Comparison of ENCODE assay signal across 29 mouse cellular contexts in genomic region chr6:48573981-48574380, GRCm38 (mm10). TPM values are rescaled to one million over a fixed set of nuclear protein-coding genes. Genes with fewer than 3 reads are reported as not detected.
A peak's percentile ranks its signal among the peaks of the same experiment; 100 is the strongest.
DNase-seq lines count a peak whose midpoint lies in the region; ATAC-seq lines count a peak whose summit lies in the region.
"Had no signal": no experiment of that assay in that cellular context is flagged by ENCODE, and none has a peak within 500 bp of the region (broad histone marks: within the 10 kb centered on the region; RNA-seq: fewer than 3 reads in every experiment).

No protein-coding gene starts in this region.

- H3K36me3 ChIP-seq in heart, embryonic 12.5 days, result no peaks in the 10 kb centered on the region
- H3K36me3 ChIP-seq in kidney, embryonic 16.5 days (ENCODE audit: insufficient read depth, low read length), result no peaks in the 10 kb centered on the region
- peaks cover 14% of the 10 kb centered on the region for H3K36me3 ChIP-seq in limb, embryonic 10.5 days
- no peaks in the 10 kb centered on the region for H3K36me3 ChIP-seq in stomach, embryonic 16.5 days (ENCODE audit: control insufficient read depth, insufficient read depth, low read length)
- H3K36me3 ChIP-seq: forebrain, embryonic 12.5 days; liver, embryonic 13.5 days had no signal

- no peak overlapping the region for H3K9ac ChIP-seq in heart, embryonic 12.5 days
- H3K9ac ChIP-seq in kidney, embryonic 16.5 days (replicated peaks; ENCODE audit: low read length), result no peak overlapping the region
- no peak overlapping the region for H3K9ac ChIP-seq in stomach, embryonic 16.5 days (ENCODE audit: low read length)
- H3K9ac ChIP-seq: forebrain, embryonic 12.5 days; limb, embryonic 12.5 days; liver, embryonic 13.5 days; lung, embryonic 14.5 days had no signal

- WGBS in heart, embryonic 12.5 days, result 55% methylated on average over 3 of the region's 3 CpGs
- WGBS in kidney, embryonic 16.5 days, result 65% methylated on average over 3 of the region's 3 CpGs
- WGBS in limb, embryonic 10.5 days, result 55% methylated on average over 3 of the region's 3 CpGs
- WGBS in stomach, embryonic 16.5 days, result 64% methylated on average over 3 of the region's 3 CpGs

- no peak overlapping the region for H3K4me2 ChIP-seq in heart, embryonic 12.5 days
- no peak overlapping the region for H3K4me2 ChIP-seq in kidney, embryonic 16.5 days (replicated peaks; ENCODE audit: low read depth, low read length)
- H3K4me2 ChIP-seq in stomach, embryonic 16.5 days (ENCODE audit: low read depth, low read length), result no peak overlapping the region
- H3K4me2 ChIP-seq: forebrain, embryonic 12.5 days; limb, embryonic 12.5 days; liver, embryonic 13.5 days; lung, embryonic 14.5 days had no signal

- peaks cover 46% of the 10 kb centered on the region for H3K4me1 ChIP-seq in heart, embryonic 12.5 days (replicated peaks)
- peaks cover 36% of the 10 kb centered on the region for H3K4me1 ChIP-seq in kidney, embryonic 16.5 days (ENCODE audit: insufficient read depth, low read length)
- H3K4me1 ChIP-seq in limb, embryonic 10.5 days, result peaks cover 22% of the 10 kb centered on the region
- peaks cover 26% of the 10 kb centered on the region for H3K4me1 ChIP-seq in stomach, embryonic 16.5 days (ENCODE audit: control insufficient read depth, insufficient read depth, low read length)
- H3K4me1 ChIP-seq: forebrain, embryonic 12.5 days had no signal

- no peaks in the 10 kb centered on the region for H3K9me3 ChIP-seq in heart, embryonic 12.5 days (replicated peaks)
- no peaks in the 10 kb centered on the region for H3K9me3 ChIP-seq in kidney, embryonic 16.5 days (ENCODE audit: low read length)
- no peaks in the 10 kb centered on the region for H3K9me3 ChIP-seq in limb, embryonic 10.5 days (replicated peaks)
- no peaks in the 10 kb centered on the region for H3K9me3 ChIP-seq in stomach, embryonic 16.5 days (replicated peaks; ENCODE audit: control insufficient read depth, low read length)
- H3K9me3 ChIP-seq: forebrain, embryonic 12.5 days; limb, embryonic 12.5 days; liver, embryonic 13.5 days had no signal

- H3K27me3 ChIP-seq in heart, embryonic 12.5 days (replicated peaks), result no peaks in the 10 kb centered on the region
- H3K27me3 ChIP-seq in kidney, embryonic 16.5 days (ENCODE audit: insufficient read depth, low read length), result no peaks in the 10 kb centered on the region
- H3K27me3 ChIP-seq in limb, embryonic 10.5 days (ENCODE audit: low read depth, poor library complexity, severe bottlenecking), result no peaks in the 10 kb centered on the region
- H3K27me3 ChIP-seq in stomach, embryonic 16.5 days (ENCODE audit: control insufficient read depth, insufficient read depth, low read length), result no peaks in the 10 kb centered on the region
- H3K27me3 ChIP-seq: forebrain, embryonic 12.5 days; limb, embryonic 12.5 days; liver, embryonic 13.5 days had no signal

- DNase-seq in heart, adult 8-10 months (ENCODE audit: low spot score), result no peak
- DNase-seq in kidney, postnatal 36 days, result no peak
- no peak for DNase-seq in limb, embryonic 10.5 days (ENCODE audit: low spot score)
- no peak for DNase-seq in urinary bladder, postnatal 36 days (ENCODE audit: low spot score in 2 of 2)
- DNase-seq: cerebellum, adult 11-12 months; cerebellum, postnatal 14 days; liver, embryonic 13.5 days; midbrain, embryonic 14.5 days; thymus, postnatal 14 days had no signal

- no peak for ATAC-seq in heart, embryonic 12.5 days (ENCODE audit: insufficient number of reproducible peaks, low FRiP score)
- ATAC-seq in kidney, embryonic 16.5 days (ENCODE audit: low FRiP score, low TSS enrichment), result no peak
- no peak for ATAC-seq in stomach, embryonic 16.5 days (ENCODE audit: insufficient read depth, low FRiP score)
- ATAC-seq: hindbrain, postnatal 0 days had no signal

- peak overlapping the region; percentile 14; the same call in 1 of the 2 replicates for H3K27ac ChIP-seq in heart, embryonic 12.5 days (ENCODE audit: poor library complexity, severe bottlenecking)
- 0 out of 2 replicates have a peak overlapping the region, but pooled peaks have one; percentile 20 for H3K27ac ChIP-seq in kidney, embryonic 16.5 days (ENCODE audit: low read length)
- H3K27ac ChIP-seq in limb, embryonic 10.5 days, result peak overlapping the region; percentile 64; the same call in 1 of the 2 replicates
- peak overlapping the region; percentile 36; the same call in 1 of the 2 replicates for H3K27ac ChIP-seq in stomach, embryonic 16.5 days (ENCODE audit: low read length)
- H3K27ac ChIP-seq: forebrain, embryonic 12.5 days; hindbrain, postnatal 0 days; liver, embryonic 13.5 days had no signal

- H3K4me3 ChIP-seq in heart, embryonic 12.5 days, result no peak overlapping the region
- H3K4me3 ChIP-seq in kidney, embryonic 16.5 days (ENCODE audit: low read length), result no peak overlapping the region
- H3K4me3 ChIP-seq in limb, embryonic 10.5 days, result no peak overlapping the region
- no peak overlapping the region for H3K4me3 ChIP-seq in stomach, embryonic 16.5 days (replicated peaks; ENCODE audit: low read length)
- H3K4me3 ChIP-seq: forebrain, embryonic 12.5 days; limb, embryonic 12.5 days; liver, embryonic 13.5 days had no signal

RNA-seq across cellular contexts. Expression of gene Rarres2, which starts 1.4 kb away (rescaled TPM):
- 24.7 and 26.4 TPM in 2 replicates for polyA plus RNA-seq in heart, embryonic 12.5 days (2016; fragmentation: Nextera tagmentation; extraction: Ambion mirVana)
- total RNA-seq in heart, adult 8-10 months (2022), result 100 to 1,000 TPM in 1 of 4 experiments, 10 to 100 TPM in 3; 62.1 to 108 (median 77.5) TPM
- 64.5 and 76.1 TPM in 2 replicates for polyA plus RNA-seq in kidney, embryonic 16.5 days (2015; fragmentation: Nextera tagmentation; extraction: Ambion mirVana)
- 6.1 and 7.3 TPM in 2 replicates for polyA plus RNA-seq in limb, embryonic 10.5 days (2016; fragmentation: Nextera tagmentation; extraction: Ambion mirVana)
- 122 and 128 TPM in 2 replicates for polyA plus RNA-seq in stomach, embryonic 16.5 days (2015; fragmentation: Nextera tagmentation; extraction: Ambion mirVana)
- total RNA-seq: MEL had no signal

RNA-seq across cellular contexts. Expression of gene Gm45021, which starts 15.4 kb away (rescaled TPM):
- polyA plus RNA-seq in heart, embryonic 12.5 days (2016; fragmentation: Nextera tagmentation; extraction: Ambion mirVana), result 1.5 TPM in 1 of 2 replicates, not detected in the other
- not detected for total RNA-seq in heart, adult 8-10 months (2022)
- not detected in 2 replicates for polyA plus RNA-seq in kidney, embryonic 16.5 days (2015; fragmentation: Nextera tagmentation; extraction: Ambion mirVana)
- not detected in 2 replicates for polyA plus RNA-seq in limb, embryonic 10.5 days (2016; fragmentation: Nextera tagmentation; extraction: Ambion mirVana)
- not detected in 2 replicates for polyA plus RNA-seq in stomach, embryonic 16.5 days (2015; fragmentation: Nextera tagmentation; extraction: Ambion mirVana)
- total RNA-seq: adrenal gland, adult 2 months; adrenal gland, postnatal 4 days; gastrocnemius, postnatal 4 days; hindbrain, postnatal 0 days; layer of hippocampus, adult 18-20 months; layer of hippocampus, postnatal 25 days; megakaryocyte, adult 5-6 weeks; MEL had no signal
- polyA plus RNA-seq: adrenal gland, adult 2 months; C2C12; embryonic facial prominence, embryonic 11.5 days; forebrain, embryonic 12.5 days; hindbrain, embryonic 11.5 days; hindbrain, postnatal 0 days; kidney, adult 2 months; limb, embryonic 12.5 days; liver, embryonic 13.5 days; lung, embryonic 14.5 days; midbrain, embryonic 14.5 days; neural tube, embryonic 11.5 days; small intestine, adult 2 months had no signal

RNA-seq across cellular contexts. Expression of gene Lrrc61, which starts 19.4 kb away (rescaled TPM):
- 8.6 and 9.1 TPM in 2 replicates for polyA plus RNA-seq in heart, embryonic 12.5 days (2016; fragmentation: Nextera tagmentation; extraction: Ambion mirVana)
- total RNA-seq in heart, adult 8-10 months (2022), result 10 to 100 TPM; 17.7 to 20.1 (median 18.8) TPM
- 14.3 and 14.5 TPM in 2 replicates for polyA plus RNA-seq in kidney, embryonic 16.5 days (2015; fragmentation: Nextera tagmentation; extraction: Ambion mirVana)
- 13.1 and 17.2 TPM in 2 replicates for polyA plus RNA-seq in limb, embryonic 10.5 days (2016; fragmentation: Nextera tagmentation; extraction: Ambion mirVana)
- polyA plus RNA-seq in stomach, embryonic 16.5 days (2015; fragmentation: Nextera tagmentation; extraction: Ambion mirVana), result 7.5 and 9.6 TPM in 2 replicates
- total RNA-seq: MEL had no signal

RNA-seq across cellular contexts. Expression of gene Repin1, which starts 19.7 kb away (rescaled TPM):
- polyA plus RNA-seq in heart, embryonic 12.5 days (2016; fragmentation: Nextera tagmentation; extraction: Ambion mirVana), result 32.1 and 32.7 TPM in 2 replicates
- total RNA-seq in heart, adult 8-10 months (2022), result 10 to 100 TPM; 35.5 to 40.9 (median 36.3) TPM
- polyA plus RNA-seq in kidney, embryonic 16.5 days (2015; fragmentation: Nextera tagmentation; extraction: Ambion mirVana), result 52.9 and 59.3 TPM in 2 replicates
- polyA plus RNA-seq in limb, embryonic 10.5 days (2016; fragmentation: Nextera tagmentation; extraction: Ambion mirVana), result 53.1 and 57.3 TPM in 2 replicates
- 25.7 and 28.0 TPM in 2 replicates for polyA plus RNA-seq in stomach, embryonic 16.5 days (2015; fragmentation: Nextera tagmentation; extraction: Ambion mirVana)
- total RNA-seq: MEL had no signal

RNA-seq across cellular contexts. Expression of gene Gm44965, which starts 19.8 kb away (rescaled TPM):
- not detected in 2 replicates for polyA plus RNA-seq in heart, embryonic 12.5 days (2016; fragmentation: Nextera tagmentation; extraction: Ambion mirVana)
- 1 to 10 TPM in 2 of 4 experiments, not detected in 2; 1.0 to 2.8 TPM for total RNA-seq in heart, adult 8-10 months (2022)
- 0.69 TPM in 1 of 2 replicates, not detected in the other for polyA plus RNA-seq in kidney, embryonic 16.5 days (2015; fragmentation: Nextera tagmentation; extraction: Ambion mirVana)
- not detected in 2 replicates for polyA plus RNA-seq in limb, embryonic 10.5 days (2016; fragmentation: Nextera tagmentation; extraction: Ambion mirVana)
- 0.70 and 1.8 TPM in 2 replicates for polyA plus RNA-seq in stomach, embryonic 16.5 days (2015; fragmentation: Nextera tagmentation; extraction: Ambion mirVana)
- total RNA-seq: adrenal gland, adult 2 months; hindbrain, postnatal 0 days; layer of hippocampus, adult 18-20 months; layer of hippocampus, postnatal 25 days; megakaryocyte, adult 5-6 weeks; MEL had no signal
- polyA plus RNA-seq: adrenal gland, adult 2 months; embryonic facial prominence, embryonic 11.5 days; forebrain, embryonic 12.5 days; hindbrain, embryonic 11.5 days; limb, embryonic 12.5 days; liver, embryonic 13.5 days; lung, embryonic 14.5 days; midbrain, embryonic 14.5 days; neural tube, embryonic 11.5 days; small intestine, adult 2 months had no signal

Comparison
In these comparisons a context has a peak if more than half of its experiments do, and no peak if none do; other contexts are left out.
1. H3K27ac ChIP-seq: peak in every context shown above with its lines; median percentile 64 in limb, embryonic 10.5 days; 36 in stomach, embryonic 16.5 days; 20 in kidney, embryonic 16.5 days; 14 in heart, embryonic 12.5 days.